Mouse (Mus musculus): ENCODE results near the gene Myog. TPM values are rescaled to one million over a fixed set of nuclear protein-coding genes. Genes with fewer than 3 reads are reported as not detected.

Myog gene
- polyA plus RNA-seq, 1 experiment from 2014 or later, result 0.16 TPM

GRCm38 (mm10) chr1:134322591-134322990, 32.8 kb downstream of the Myog start:
- no peak overlapping the region for H3K9ac ChIP-seq (replicated peaks; ENCODE audit: low read depth, low read length)
- no peaks in the 10 kb centered on the region for H3K27me3 ChIP-seq (ENCODE audit: control insufficient read depth, insufficient read depth, low read length)
- no peak for ATAC-seq (ENCODE audit: insufficient number of reproducible peaks, insufficient read depth, low FRiP score, low read depth)
- H3K4me1 ChIP-seq (ENCODE audit: control insufficient read depth, insufficient read depth, low read length), result 0 out of 2 replicates have a peak, but pooled peaks cover 3% of the 10 kb centered on the region
- H3K4me3 ChIP-seq (ENCODE audit: low read depth, low read length), result no peak overlapping the region
- H3K27ac ChIP-seq (ENCODE audit: low read length), result no peak overlapping the region
- H3K4me2 ChIP-seq (replicated peaks; ENCODE audit: low read depth, low read length), result no peak overlapping the region
- H3K9me3 ChIP-seq (ENCODE audit: control insufficient read depth, low read depth, low read length), result no peaks in the 10 kb centered on the region
- no peaks in the 10 kb centered on the region for H3K36me3 ChIP-seq (ENCODE audit: control insufficient read depth, insufficient read depth, low read length)
- 84% methylated on average over 6 of the region's 6 CpGs for WGBS

GRCm38 (mm10) chr1:134326841-134327346, 37.1 kb downstream of the Myog start:
- no peak overlapping the region for H3K4me2 ChIP-seq (replicated peaks; ENCODE audit: low read depth, low read length)
- H3K27ac ChIP-seq (ENCODE audit: low read length), result no peak overlapping the region
- no peak for ATAC-seq (ENCODE audit: insufficient number of reproducible peaks, insufficient read depth, low FRiP score, low read depth)
- no peaks in the 10 kb centered on the region for H3K27me3 ChIP-seq (ENCODE audit: control insufficient read depth, insufficient read depth, low read length)
- no peak overlapping the region for H3K4me3 ChIP-seq (ENCODE audit: low read depth, low read length)
- H3K4me1 ChIP-seq (ENCODE audit: control insufficient read depth, insufficient read depth, low read length), result no peaks in the 10 kb centered on the region
- no peaks in the 10 kb centered on the region for H3K9me3 ChIP-seq (ENCODE audit: control insufficient read depth, low read depth, low read length)
- H3K9ac ChIP-seq (replicated peaks; ENCODE audit: low read depth, low read length), result no peak overlapping the region
- no peaks in the 10 kb centered on the region for H3K36me3 ChIP-seq (ENCODE audit: control insufficient read depth, insufficient read depth, low read length)
- WGBS, result 90% methylated on average over 12 of the region's 12 CpGs

- 54% methylated on average over 20 of the region's 20 CpGs for WGBS
- 0 out of 2 replicates have a peak, but pooled peaks have one; percentile 29 for ATAC-seq (ENCODE audit: insufficient number of reproducible peaks, insufficient read depth, low FRiP score, low read depth)
- no peak overlapping the region for H3K27ac ChIP-seq (ENCODE audit: low read length)
Measured at GRCm38 (mm10) chr1:134331879-134332635, 42.3 kb downstream of the Myog start.

GRCm38 (mm10) chr1:134332770-134333271, 43.0 kb downstream of the Myog start, which contains the start of gene Ppfia4:
TSS of gene Ppfia4 (minus strand) at chr1:134332928.
- H3K27me3 ChIP-seq (ENCODE audit: control insufficient read depth, insufficient read depth, low read length), result no peaks in the 10 kb centered on the region
- no peak within 1 kb of the TSS for H3K4me2 ChIP-seq (replicated peaks; ENCODE audit: low read depth, low read length)
- no peak within 1 kb of the TSS for H3K9ac ChIP-seq (replicated peaks; ENCODE audit: low read depth, low read length)
- H3K27ac ChIP-seq (ENCODE audit: low read length), result no peak within 1 kb of the TSS
- H3K4me3 ChIP-seq (ENCODE audit: low read depth, low read length), result no peak within 1 kb of the TSS
- 43% methylated on average over 13 of the region's 13 CpGs for WGBS
- no peaks in the 10 kb centered on the region for H3K36me3 ChIP-seq (ENCODE audit: control insufficient read depth, insufficient read depth, low read length)
- H3K4me1 ChIP-seq (ENCODE audit: control insufficient read depth, insufficient read depth, low read length), result peaks cover 3% of the 10 kb centered on the region; the same call in 1 of the 2 replicates
- H3K9me3 ChIP-seq (ENCODE audit: control insufficient read depth, low read depth, low read length), result no peaks in the 10 kb centered on the region
- ATAC-seq (ENCODE audit: insufficient number of reproducible peaks, insufficient read depth, low FRiP score, low read depth), result 0 out of 2 replicates have a peak, but pooled peaks have one; percentile 42

More at GRCm38 (mm10) chr1:134331879-134332635, 42.3 kb downstream of the Myog start:
- no peaks in the 10 kb centered on the region for H3K27me3 ChIP-seq (ENCODE audit: control insufficient read depth, insufficient read depth, low read length)
- no peaks in the 10 kb centered on the region for H3K36me3 ChIP-seq (ENCODE audit: control insufficient read depth, insufficient read depth, low read length)
- no peaks in the 10 kb centered on the region for H3K9me3 ChIP-seq (ENCODE audit: control insufficient read depth, low read depth, low read length)
- H3K4me3 ChIP-seq (ENCODE audit: low read depth, low read length), result no peak overlapping the region
- no peak overlapping the region for H3K4me2 ChIP-seq (replicated peaks; ENCODE audit: low read depth, low read length)
- peaks cover 3% of the 10 kb centered on the region; the same call in 1 of the 2 replicates for H3K4me1 ChIP-seq (ENCODE audit: control insufficient read depth, insufficient read depth, low read length)
- no peak overlapping the region for H3K9ac ChIP-seq (replicated peaks; ENCODE audit: low read depth, low read length)

GRCm38 (mm10) chr1:134333371-134334110, 43.8 kb downstream of the Myog start:
- Histone ChIP-seq H3K9me3 (ENCODE audit: control insufficient read depth, low read depth, low read length) (no peaks in the 10 kb centered on the region), H3K36me3 (ENCODE audit: control insufficient read depth, insufficient read depth, low read length) (no peaks in the 10 kb centered on the region), H3K4me3 (ENCODE audit: low read depth, low read length) (no peak overlapping the region), H3K4me2 (replicated peaks; ENCODE audit: low read depth, low read length) (no peak overlapping the region), H3K27ac (ENCODE audit: low read length) (no peak overlapping the region), H3K27me3 (ENCODE audit: control insufficient read depth, insufficient read depth, low read length) (no peaks in the 10 kb centered on the region), H3K9ac (replicated peaks; ENCODE audit: low read depth, low read length) (no peak overlapping the region), H3K4me1 (ENCODE audit: control insufficient read depth, insufficient read depth, low read length) (peaks cover 3% of the 10 kb centered on the region; the same call in 1 of the 2 replicates)
- ATAC-seq (ENCODE audit: insufficient number of reproducible peaks, insufficient read depth, low FRiP score, low read depth), result no peak
- WGBS, result 85% methylated on average over 10 of the region's 10 CpGs

GRCm38 (mm10) chr1:134334111-134334827, 44.5 kb downstream of the Myog start:
- H3K36me3 ChIP-seq (ENCODE audit: control insufficient read depth, insufficient read depth, low read length), result no peaks in the 10 kb centered on the region

GRCm38 (mm10) chr1:134335211-134335923, 45.6 kb downstream of the Myog start:
- Histone ChIP-seq H3K27me3 (ENCODE audit: control insufficient read depth, insufficient read depth, low read length) (no peaks in the 10 kb centered on the region), H3K27ac (ENCODE audit: low read length) (no peak overlapping the region)
- ATAC-seq (ENCODE audit: insufficient number of reproducible peaks, insufficient read depth, low FRiP score, low read depth), result no peak

More at GRCm38 (mm10) chr1:134334111-134334827, 44.5 kb downstream of the Myog start:
- no peaks in the 10 kb centered on the region for H3K27me3 ChIP-seq (ENCODE audit: control insufficient read depth, insufficient read depth, low read length)
- no peak overlapping the region for H3K4me2 ChIP-seq (replicated peaks; ENCODE audit: low read depth, low read length)
- no peak overlapping the region for H3K9ac ChIP-seq (replicated peaks; ENCODE audit: low read depth, low read length)
- peaks cover 3% of the 10 kb centered on the region; the same call in 1 of the 2 replicates for H3K4me1 ChIP-seq (ENCODE audit: control insufficient read depth, insufficient read depth, low read length)
- no peaks in the 10 kb centered on the region for H3K9me3 ChIP-seq (ENCODE audit: control insufficient read depth, low read depth, low read length)
- no peak overlapping the region for H3K27ac ChIP-seq (ENCODE audit: low read length)
- ATAC-seq (ENCODE audit: insufficient number of reproducible peaks, insufficient read depth, low FRiP score, low read depth), result no peak
- WGBS, result 65% methylated on average over 7 of the region's 7 CpGs
- H3K4me3 ChIP-seq (ENCODE audit: low read depth, low read length), result no peak overlapping the region

More at GRCm38 (mm10) chr1:134335211-134335923, 45.6 kb downstream of the Myog start:
- H3K36me3 ChIP-seq (ENCODE audit: control insufficient read depth, insufficient read depth, low read length), result no peaks in the 10 kb centered on the region
- H3K4me1 ChIP-seq (ENCODE audit: control insufficient read depth, insufficient read depth, low read length), result peaks cover 3% of the 10 kb centered on the region; the same call in 1 of the 2 replicates
- no peak overlapping the region for H3K4me3 ChIP-seq (ENCODE audit: low read depth, low read length)
- no peaks in the 10 kb centered on the region for H3K9me3 ChIP-seq (ENCODE audit: control insufficient read depth, low read depth, low read length)
- H3K4me2 ChIP-seq (replicated peaks; ENCODE audit: low read depth, low read length), result no peak overlapping the region
- 75% methylated on average over 13 of the region's 13 CpGs for WGBS
- no peak overlapping the region for H3K9ac ChIP-seq (replicated peaks; ENCODE audit: low read depth, low read length)
